Mouse (Mus musculus) testis, postnatal 10 days (tissue): ENCODE data around the gene Pdcd6.

ENCODE experiments used
- DNase-seq: peaks from one replicate; pipeline ENCODE4 v3.0.0; 2021; ENCODE audit warnings: low spot score

Gene Pdcd6

GRCm38 (mm10) chr13:74317170-74317849 lies at the start of gene Pdcd6:
Pdcd6 (minus strand) TSS chr13:74317580.
- peak; percentile 93 for DNase-seq

- DNase-seq, result no peak
Observed at GRCm38 (mm10) chr13:74363859-74364235, 46.5 kb upstream of the Pdcd6 start, which contains the start of gene Lrrc14b. Lrrc14b (minus strand) TSS chr13:74364005.

GRCm38 (mm10) chr13:74363176-74363858 lies 45.9 kb upstream of the Pdcd6 start:
- no peak for DNase-seq

GRCm38 (mm10) chr13:74362218-74362617 lies 44.8 kb upstream of the Pdcd6 start:
- DNase-seq, result no peak

DNA sequence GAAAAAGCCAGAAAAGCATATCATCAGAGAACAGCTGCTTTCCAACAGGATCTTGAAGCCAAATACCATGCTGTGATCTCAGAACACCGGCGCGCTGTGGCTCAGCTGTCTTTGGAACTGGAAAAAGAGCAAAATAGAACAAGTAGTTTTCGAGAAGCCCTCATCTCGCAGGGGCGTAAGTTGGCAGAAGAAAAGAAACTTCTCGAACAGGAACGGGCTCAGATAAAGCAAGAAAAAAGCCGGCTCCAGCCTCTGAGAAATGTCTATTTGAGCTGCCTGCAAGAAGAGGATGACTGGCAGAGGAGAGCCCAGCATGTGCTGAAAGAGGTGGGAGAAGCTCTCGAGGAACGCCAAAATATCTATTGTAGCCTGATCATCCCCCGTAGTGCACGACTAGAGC lies 39.1 kb upstream of the Pdcd6 start:
- DNase-seq, result no peak

DNA sequence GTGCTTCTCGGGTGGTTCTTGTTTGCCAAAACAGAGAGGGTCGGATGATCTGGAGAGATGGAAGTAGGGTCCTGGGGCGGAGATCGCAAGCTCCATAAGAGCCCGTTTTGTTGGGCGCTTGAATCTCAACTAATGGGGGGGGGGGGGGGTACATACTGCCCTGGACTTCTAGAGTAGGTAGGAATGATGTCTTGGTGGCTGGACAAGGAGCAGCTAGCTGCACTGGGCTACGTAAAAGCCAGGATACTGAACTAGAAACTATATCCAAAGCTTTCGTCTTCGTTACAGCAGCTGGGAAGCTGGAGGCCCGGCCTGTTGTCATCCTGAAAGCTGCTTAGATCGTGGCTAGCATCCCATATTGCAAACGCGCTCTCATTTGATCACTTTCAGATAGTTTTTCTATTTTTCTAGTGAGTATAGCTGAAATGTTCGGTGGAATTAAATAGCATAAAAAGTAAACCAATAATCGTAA lies 33.1 kb upstream of the Pdcd6 start:
- DNase-seq, result no peak

DNA sequence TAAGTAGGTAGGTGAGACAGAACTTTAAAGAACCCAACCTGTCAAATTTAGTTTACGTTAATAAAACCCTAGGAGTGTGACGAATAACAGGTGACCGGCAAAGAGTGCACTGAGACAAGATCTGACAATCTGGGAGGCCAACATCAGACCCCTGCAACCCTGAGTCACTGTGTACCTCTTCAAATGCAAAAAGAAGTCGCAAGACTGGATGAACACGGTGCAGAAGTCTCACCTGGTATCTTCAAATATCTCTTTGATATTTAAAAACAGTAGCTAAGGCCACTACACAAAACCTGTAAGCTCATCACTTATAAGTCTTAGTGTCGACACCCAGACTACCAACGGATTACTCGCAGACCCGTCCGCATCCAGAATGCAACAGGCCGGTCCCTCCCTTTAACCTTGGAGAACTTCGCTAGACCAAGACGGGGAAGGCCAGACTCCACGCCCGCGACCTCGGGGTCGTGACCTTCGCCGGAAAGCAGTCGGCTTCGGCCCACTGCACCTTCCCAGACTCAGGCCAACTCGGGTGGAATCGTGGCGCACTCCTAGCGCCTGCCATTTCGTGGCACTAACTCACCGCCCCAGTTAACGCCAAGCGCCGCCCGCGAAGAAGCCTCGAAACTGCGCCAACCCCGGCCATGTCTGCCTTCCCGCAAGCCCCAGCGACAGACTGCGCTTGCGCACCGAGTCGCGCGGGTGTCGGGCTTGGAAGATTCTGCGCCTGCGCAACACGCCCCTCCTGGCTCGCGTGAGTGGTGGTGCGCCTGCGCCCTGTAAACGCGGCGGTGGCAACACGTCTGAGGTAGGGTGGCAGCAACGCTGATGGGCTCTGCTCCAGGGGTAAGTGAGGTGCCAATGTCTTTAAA lies 32.4 kb upstream of the Pdcd6 start, which contains the start of the genes Sdha and Ccdc127:
TSS of gene Sdha (minus strand) at position 715 of the 869 bp plus-strand sequence.
TSS of gene Ccdc127 (plus strand) at position 744 of the 869 bp plus-strand sequence.
- DNase-seq, result peak; percentile 97

- DNase-seq, result peak; percentile 47
Observed at GRCm38 (mm10) chr13:74341036-74341435, 23.7 kb upstream of the Pdcd6 start.

DNA sequence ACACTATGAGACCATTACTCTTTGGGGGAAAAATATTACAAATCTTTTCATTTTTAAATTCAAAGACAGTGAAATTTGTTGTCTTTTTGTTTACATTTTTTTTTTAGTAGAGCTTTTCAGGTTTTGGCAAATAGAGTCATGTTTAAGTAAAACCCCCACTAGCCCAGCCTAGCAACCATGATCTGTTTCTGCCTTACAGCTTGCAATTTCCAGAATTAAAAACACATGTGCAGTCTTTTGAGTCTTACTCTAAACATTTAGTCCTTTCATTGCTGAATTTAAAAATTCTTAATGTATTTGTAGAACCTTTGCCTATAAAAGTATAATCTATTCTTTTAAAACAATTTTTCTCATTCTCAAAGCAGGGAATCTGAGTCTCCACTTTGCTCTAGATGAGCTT lies 11.9 kb upstream of the Pdcd6 start:
- DNase-seq, result no peak

DNA sequence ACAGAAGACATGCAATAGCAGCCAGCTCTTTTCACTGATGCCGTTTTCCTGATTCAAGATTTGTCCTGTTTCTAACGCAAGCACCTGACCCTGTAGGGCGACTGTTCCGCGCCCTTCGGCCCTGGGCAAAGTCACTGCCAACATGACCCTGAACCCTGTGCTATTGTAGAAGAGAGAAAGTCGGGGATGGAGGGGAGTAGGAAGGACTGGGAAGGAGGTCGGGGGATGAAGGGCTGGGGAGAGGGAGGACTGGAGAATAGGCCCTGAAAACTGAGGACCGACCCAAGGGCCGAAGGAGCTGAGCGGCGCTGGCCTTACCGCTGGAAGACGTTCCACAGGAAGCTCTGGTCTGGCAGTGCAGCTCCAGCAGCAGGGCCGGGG lies 601 bp downstream of the Pdcd6 start:
- DNase-seq, result no peak

- no peak for DNase-seq
Observed at GRCm38 (mm10) chr13:74316386-74316785, 994 bp downstream of the Pdcd6 start.

GRCm38 (mm10) chr13:74314616-74315015 lies 2.8 kb downstream of the Pdcd6 start:
- DNase-seq, result no peak

DNA sequence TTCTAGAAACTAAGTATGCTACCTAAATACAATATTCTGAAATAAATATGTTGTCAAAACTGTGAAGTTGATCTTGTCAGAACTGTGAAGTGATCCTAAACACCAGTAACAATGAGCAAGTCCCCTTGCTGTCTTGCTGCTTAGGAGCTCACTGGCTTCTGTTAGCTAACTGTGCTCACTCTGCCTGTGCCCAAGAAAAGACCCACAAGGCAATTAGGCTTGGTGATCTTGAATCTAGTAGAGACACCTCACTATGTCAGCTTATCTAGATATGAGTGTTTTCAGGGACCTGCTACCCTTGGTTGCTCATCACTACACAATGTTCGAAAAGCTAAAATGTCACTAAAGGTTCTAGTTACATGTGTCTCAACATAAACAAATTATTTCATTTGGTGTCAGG lies 11.6 kb downstream of the Pdcd6 start:
- no peak for DNase-seq

DNA sequence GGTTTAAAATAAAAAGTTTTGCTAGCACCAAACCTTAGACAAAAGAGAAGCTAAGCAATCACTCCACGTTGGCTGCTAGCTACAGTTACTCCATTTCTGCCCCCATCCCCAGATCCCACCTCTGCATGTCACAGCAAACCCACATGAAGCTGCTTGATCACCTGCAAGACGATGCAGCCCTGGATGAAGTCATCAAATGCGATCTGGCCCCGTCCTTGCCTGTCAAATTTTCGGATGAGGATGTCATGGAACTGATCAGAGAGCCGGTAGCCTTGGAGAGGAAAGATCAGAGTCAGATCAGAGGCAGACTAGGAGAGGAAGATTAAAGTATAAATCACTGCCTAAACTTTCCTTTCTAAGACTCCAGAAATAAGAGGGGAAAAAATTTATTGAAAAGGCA lies 12.0 kb downstream of the Pdcd6 start:
- no peak for DNase-seq

DNA sequence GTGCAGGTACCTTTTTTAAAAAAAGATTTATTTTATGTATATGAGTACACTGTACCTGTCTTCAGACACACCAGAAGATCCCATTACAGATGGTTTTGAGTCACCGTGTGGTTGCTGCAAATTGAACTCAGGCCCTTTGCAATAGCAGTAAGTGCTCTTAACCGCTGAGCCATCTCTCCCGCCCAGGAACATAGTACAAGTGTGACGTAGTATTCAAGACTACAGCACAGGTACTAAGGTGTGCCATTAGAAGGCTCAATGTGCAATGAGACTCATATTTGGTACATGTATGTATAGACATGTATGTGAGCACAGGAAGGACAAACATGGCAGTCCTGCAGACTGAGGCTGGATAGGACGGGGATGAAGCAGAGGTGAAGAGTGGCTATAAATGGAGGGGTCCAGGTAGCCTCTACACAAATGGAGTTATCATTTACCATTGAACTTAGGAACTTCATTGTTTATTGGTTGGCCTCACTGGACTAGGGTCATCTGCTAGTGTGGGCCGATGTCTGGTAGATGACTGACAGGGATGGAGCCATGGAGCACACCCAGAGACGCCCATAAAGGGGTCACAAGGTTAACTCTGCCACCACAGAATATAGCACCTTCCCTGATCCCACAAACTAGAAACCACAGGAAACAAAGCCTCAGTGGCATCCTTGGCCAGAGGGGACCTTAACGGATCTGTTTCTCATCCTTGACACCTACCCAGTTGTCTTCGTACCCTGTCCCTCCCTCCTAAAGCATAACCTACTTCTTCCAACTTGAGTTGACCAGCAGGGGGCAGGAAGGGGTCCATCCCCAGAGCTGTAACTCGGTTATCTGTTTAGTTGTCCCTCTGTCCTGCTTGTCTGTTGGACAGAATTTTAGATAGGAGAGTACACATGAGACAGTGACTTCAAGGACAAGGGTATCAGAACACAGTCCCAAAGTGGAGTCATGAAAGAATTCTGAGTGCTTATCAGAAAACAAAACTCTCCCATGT lies 15.0 kb downstream of the Pdcd6 start:
- no peak for DNase-seq

DNA sequence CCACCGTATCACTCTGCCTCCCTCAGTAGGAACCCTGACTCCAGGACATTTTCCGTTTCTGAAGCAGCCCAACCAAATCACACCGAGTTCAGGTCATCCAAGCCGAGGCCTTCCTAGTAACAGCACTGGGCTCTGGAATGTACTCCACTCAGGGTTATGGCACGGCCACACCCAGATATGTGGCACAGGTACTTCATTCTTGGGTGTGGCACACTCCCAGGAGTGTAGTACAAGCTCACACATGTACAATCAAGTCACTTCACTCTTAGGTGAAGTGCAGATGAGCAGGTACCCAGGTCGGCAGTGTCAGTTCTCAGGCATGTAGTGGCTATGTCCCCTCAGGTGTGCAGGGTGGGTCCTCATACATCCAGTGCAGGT lies 15.8 kb downstream of the Pdcd6 start:
- DNase-seq, result no peak

- DNase-seq, result peak; percentile 83
Observed at GRCm38 (mm10) chr13:74300925-74301606, 16.3 kb downstream of the Pdcd6 start.

DNA sequence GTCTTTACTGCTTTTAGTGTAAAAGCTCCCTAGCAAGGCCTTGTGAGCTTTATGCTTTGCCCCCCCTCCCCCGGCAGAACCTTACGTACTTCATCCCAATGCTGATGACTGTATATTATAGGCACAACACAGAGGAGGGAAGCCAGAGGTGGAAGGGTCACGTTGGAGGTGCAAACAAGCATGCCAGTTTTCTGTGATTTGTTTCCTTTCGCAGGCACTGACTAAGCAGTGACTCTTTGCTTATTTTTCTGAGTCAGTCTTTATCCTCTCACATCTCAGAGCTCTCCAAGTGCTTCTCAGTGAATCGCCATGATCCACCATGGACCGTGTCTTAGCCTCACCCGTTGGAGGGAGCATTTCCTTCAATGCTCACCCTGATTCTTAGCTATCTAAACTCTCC lies 21.0 kb downstream of the Pdcd6 start:
- DNase-seq, result no peak

DNA sequence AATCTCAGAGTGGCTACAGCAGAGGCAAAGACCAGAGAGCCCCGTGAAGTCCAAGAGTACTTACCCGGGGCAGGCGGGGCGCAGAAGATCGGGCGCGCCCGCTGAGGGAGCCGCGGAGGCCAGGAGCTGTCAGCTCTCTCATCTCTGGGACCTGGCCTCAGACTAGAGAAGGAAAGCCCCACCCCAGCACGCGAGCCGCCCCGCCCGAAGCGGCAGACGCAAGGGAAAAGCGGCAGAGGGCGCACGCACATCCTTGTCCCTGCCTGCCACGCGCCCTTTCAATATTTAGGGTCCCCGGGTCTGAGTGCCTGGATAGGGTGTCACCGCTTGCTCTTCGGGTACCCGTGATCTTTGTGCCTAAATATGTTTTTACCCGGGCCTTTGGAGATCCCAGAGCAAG lies 25.2 kb downstream of the Pdcd6 start, which contains the start of gene Ahrr:
TSS of gene Ahrr (minus strand) at position 165 of the 400 bp plus-strand sequence.
- DNase-seq, result peak; percentile 65

DNA sequence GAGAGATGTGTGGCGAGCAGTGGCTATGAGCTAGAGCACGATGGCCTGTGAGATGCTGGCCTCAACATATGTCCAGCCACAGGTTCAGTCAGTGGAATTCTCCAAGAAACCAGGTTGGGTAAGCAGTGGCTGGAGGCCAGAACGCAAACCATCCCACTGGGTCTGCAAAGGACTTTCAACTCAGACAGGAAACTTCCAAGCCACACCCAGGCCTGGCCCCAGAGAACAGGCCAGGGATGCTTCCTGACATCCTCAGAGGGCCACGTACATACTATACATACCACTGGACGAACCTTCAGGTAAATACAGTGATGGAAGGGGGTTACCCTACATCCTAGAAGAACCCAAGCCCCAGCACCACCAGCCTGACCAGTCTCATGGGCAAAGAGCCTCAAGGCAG lies 27.7 kb downstream of the Pdcd6 start:
- no peak for DNase-seq

DNA sequence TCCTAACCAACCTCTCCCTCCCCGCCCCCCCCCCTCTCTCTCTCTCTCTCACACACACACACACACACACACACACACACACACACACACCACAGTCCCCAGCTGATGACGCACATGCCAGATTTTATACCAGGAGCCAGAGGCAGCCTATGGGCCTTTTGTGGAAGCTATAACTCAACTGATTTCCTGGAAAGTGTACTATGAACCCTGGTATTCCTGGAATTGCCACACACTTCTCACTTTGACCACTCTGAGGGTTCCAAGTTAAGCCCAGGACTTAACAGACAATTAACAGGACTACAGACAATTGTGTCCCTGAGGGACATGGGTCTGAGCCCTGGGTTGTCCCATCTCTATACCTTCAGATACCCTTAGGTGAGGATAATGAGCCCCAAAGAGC lies 35.1 kb downstream of the Pdcd6 start:
- DNase-seq, result no peak
